Mouse (Mus musculus) left cerebral cortex, adult 8-10 months (tissue): Measurements from ENCODE around the gene Ccr7. TPM values are rescaled to one million over a fixed set of nuclear protein-coding genes. Genes with fewer than 3 reads are reported as not detected.
A peak's percentile ranks its signal among the peaks of the same experiment; 100 is the strongest.

Experiments used
- DNase-seq, 2 experiments: peaks; one replicate each; pipeline ENCODE4 v3.0.0; 2022; ENCODE audit warnings: low spot score in 2 of 2
- total RNA-seq, 4 experiments: library from RNA; stranded (reverse); gene quantifications; 2 replicates each; pipeline ENCODE4 v1.2.4; 2022

Ccr7 gene
- total RNA-seq, 4 experiments from 2014 or later = 0.16 to 0.23 TPM; not detected in 2

- DNase-seq = no peak
Observed at GRCm38 (mm10) chr11:99153767-99154753, 817 bp downstream of the Ccr7 start.

GRCm38 (mm10) chr11:99152323-99153144 is 2.3 kb downstream of the Ccr7 start:
- DNase-seq = no peak

GRCm38 (mm10) chr11:99151333-99151930 is 3.4 kb downstream of the Ccr7 start:
- no peak for DNase-seq

GRCm38 (mm10) chr11:99150889-99151288 is 4.0 kb downstream of the Ccr7 start:
- no peak for DNase-seq

- peak in 1 of 2 experiments; percentile 74 for DNase-seq
Observed at GRCm38 (mm10) chr11:99149898-99150757, 4.7 kb downstream of the Ccr7 start.

- no peak for DNase-seq
Observed at GRCm38 (mm10) chr11:99148896-99149703, 5.8 kb downstream of the Ccr7 start.

- no peak for DNase-seq
Observed at GRCm38 (mm10) chr11:99148400-99148799, 6.5 kb downstream of the Ccr7 start.

GRCm38 (mm10) chr11:99147920-99148289 is 7.0 kb downstream of the Ccr7 start:
- DNase-seq = no peak

GRCm38 (mm10) chr11:99147041-99147919 is 7.6 kb downstream of the Ccr7 start:
- peak in 1 of 2 experiments; percentile 80 for DNase-seq

- DNase-seq = no peak
Observed at GRCm38 (mm10) chr11:99146558-99146957, 8.3 kb downstream of the Ccr7 start.

GRCm38 (mm10) chr11:99145765-99146164 is 9.1 kb downstream of the Ccr7 start:
- DNase-seq = no peak

GRCm38 (mm10) chr11:99144940-99145339 is 9.9 kb downstream of the Ccr7 start:
- no peak for DNase-seq

- DNase-seq = no peak
Observed at GRCm38 (mm10) chr11:99144456-99144855, 10.4 kb downstream of the Ccr7 start.

GRCm38 (mm10) chr11:99143123-99144082 is 11.5 kb downstream of the Ccr7 start:
- no peak for DNase-seq

- no peak for DNase-seq
Observed at GRCm38 (mm10) chr11:99142493-99143095, 12.3 kb downstream of the Ccr7 start.

- no peak for DNase-seq
Observed at GRCm38 (mm10) chr11:99142046-99142445, 12.8 kb downstream of the Ccr7 start.

GRCm38 (mm10) chr11:99141600-99141999 is 13.3 kb downstream of the Ccr7 start:
- no peak for DNase-seq
